Mouse (Mus musculus): ENCODE data around the gene Cfap44. TPM values are rescaled to one million over a fixed set of nuclear protein-coding genes. Genes with fewer than 3 reads are reported as not detected.
A peak's percentile ranks its signal among the peaks of the same experiment; 100 is the strongest.

The Cfap44 gene
- not detected for total RNA-seq (2021)

- intact Hi-C loops (cut with DNase I) = no loop called here
- peak; percentile 9 for DNase-seq (ENCODE audit: low spot score)
Measured at GRCm38 (mm10) chr16:44394577-44395243, at the start of gene Cfap44. TSS of gene Cfap44 (plus strand) at chr16:44394796.

- intact Hi-C loops (cut with DNase I) = loop anchor here (5.0 kb wide), 1 partner anchor 205 kb away; no protein-coding TSS in a partner anchor
- DNase-seq (ENCODE audit: low spot score) = peak; percentile 87
Measured at GRCm38 (mm10) chr16:44347071-44347901, 47.3 kb upstream of the Cfap44 start, which contains the start of gene Spice1. TSS of gene Spice1 (plus strand) at chr16:44347121.

- no peak for DNase-seq (ENCODE audit: low spot score)
- intact Hi-C loops (cut with DNase I) = loop anchor here (5.0 kb wide), 1 partner anchor 208 kb away; no protein-coding TSS in a partner anchor
Measured at GRCm38 (mm10) chr16:44349801-44350397, 44.7 kb upstream of the Cfap44 start.

GRCm38 (mm10) chr16:44356291-44356690, 38.3 kb upstream of the Cfap44 start:
- DNase-seq (ENCODE audit: low spot score) = no peak
- intact Hi-C loops (cut with DNase I) = no loop called here

- intact Hi-C loops (cut with DNase I) = no loop called here
- peak; percentile 46 for DNase-seq (ENCODE audit: low spot score)
Measured at GRCm38 (mm10) chr16:44357571-44358268, 36.9 kb upstream of the Cfap44 start.

GRCm38 (mm10) chr16:44361921-44362890, 32.4 kb upstream of the Cfap44 start:
- DNase-seq (ENCODE audit: low spot score) = no peak
- intact Hi-C loops (cut with DNase I) = loop anchor here (1.0 to 2.0 kb wide), 2 partner anchors 61 to 120 kb away; no protein-coding TSS in a partner anchor

- intact Hi-C loops (cut with DNase I) = no loop called here
- no peak for DNase-seq (ENCODE audit: low spot score)
Measured at GRCm38 (mm10) chr16:44365522-44365921, 29.1 kb upstream of the Cfap44 start.

- no peak for DNase-seq (ENCODE audit: low spot score)
- intact Hi-C loops (cut with DNase I) = no loop called here
Measured at GRCm38 (mm10) chr16:44375459-44375858, 19.1 kb upstream of the Cfap44 start.

- no peak for DNase-seq (ENCODE audit: low spot score)
- intact Hi-C loops (cut with DNase I) = no loop called here
Measured at GRCm38 (mm10) chr16:44380006-44380405, 14.6 kb upstream of the Cfap44 start.

GRCm38 (mm10) chr16:44381578-44381977, 13.0 kb upstream of the Cfap44 start:
- intact Hi-C loops (cut with DNase I) = no loop called here

GRCm38 (mm10) chr16:44383549-44383948, 11.0 kb upstream of the Cfap44 start:
- intact Hi-C loops (cut with DNase I) = no loop called here

More at GRCm38 (mm10) chr16:44381578-44381977, 13.0 kb upstream of the Cfap44 start:
- no peak for DNase-seq (ENCODE audit: low spot score)

GRCm38 (mm10) chr16:44384251-44384650, 10.3 kb upstream of the Cfap44 start:
- intact Hi-C loops (cut with DNase I) = no loop called here
- no peak for DNase-seq (ENCODE audit: low spot score)

More at GRCm38 (mm10) chr16:44383549-44383948, 11.0 kb upstream of the Cfap44 start:
- DNase-seq (ENCODE audit: low spot score) = no peak

GRCm38 (mm10) chr16:44391877-44392548, 2.6 kb upstream of the Cfap44 start:
- intact Hi-C loops (cut with DNase I) = no loop called here
- no peak for DNase-seq (ENCODE audit: low spot score)

- no peak for DNase-seq (ENCODE audit: low spot score)
- intact Hi-C loops (cut with DNase I) = no loop called here
Measured at GRCm38 (mm10) chr16:44404933-44405332, 10.3 kb downstream of the Cfap44 start.

GRCm38 (mm10) chr16:44407211-44407610, 12.6 kb downstream of the Cfap44 start:
- intact Hi-C loops (cut with DNase I) = no loop called here
- DNase-seq (ENCODE audit: low spot score) = no peak

GRCm38 (mm10) chr16:44408290-44408689, 13.7 kb downstream of the Cfap44 start:
- DNase-seq (ENCODE audit: low spot score) = no peak
- intact Hi-C loops (cut with DNase I) = no loop called here

- DNase-seq (ENCODE audit: low spot score) = no peak
- intact Hi-C loops (cut with DNase I) = no loop called here
Measured at GRCm38 (mm10) chr16:44410176-44410575, 15.6 kb downstream of the Cfap44 start.

- intact Hi-C loops (cut with DNase I) = no loop called here
- DNase-seq (ENCODE audit: low spot score) = no peak
Measured at GRCm38 (mm10) chr16:44417596-44417995, 23.0 kb downstream of the Cfap44 start.

Measured in heart, postnatal 25 days (tissue).